Mouse (Mus musculus): ENCODE measurements around the gene Lamc2.

Gene Lamc2

DNA sequence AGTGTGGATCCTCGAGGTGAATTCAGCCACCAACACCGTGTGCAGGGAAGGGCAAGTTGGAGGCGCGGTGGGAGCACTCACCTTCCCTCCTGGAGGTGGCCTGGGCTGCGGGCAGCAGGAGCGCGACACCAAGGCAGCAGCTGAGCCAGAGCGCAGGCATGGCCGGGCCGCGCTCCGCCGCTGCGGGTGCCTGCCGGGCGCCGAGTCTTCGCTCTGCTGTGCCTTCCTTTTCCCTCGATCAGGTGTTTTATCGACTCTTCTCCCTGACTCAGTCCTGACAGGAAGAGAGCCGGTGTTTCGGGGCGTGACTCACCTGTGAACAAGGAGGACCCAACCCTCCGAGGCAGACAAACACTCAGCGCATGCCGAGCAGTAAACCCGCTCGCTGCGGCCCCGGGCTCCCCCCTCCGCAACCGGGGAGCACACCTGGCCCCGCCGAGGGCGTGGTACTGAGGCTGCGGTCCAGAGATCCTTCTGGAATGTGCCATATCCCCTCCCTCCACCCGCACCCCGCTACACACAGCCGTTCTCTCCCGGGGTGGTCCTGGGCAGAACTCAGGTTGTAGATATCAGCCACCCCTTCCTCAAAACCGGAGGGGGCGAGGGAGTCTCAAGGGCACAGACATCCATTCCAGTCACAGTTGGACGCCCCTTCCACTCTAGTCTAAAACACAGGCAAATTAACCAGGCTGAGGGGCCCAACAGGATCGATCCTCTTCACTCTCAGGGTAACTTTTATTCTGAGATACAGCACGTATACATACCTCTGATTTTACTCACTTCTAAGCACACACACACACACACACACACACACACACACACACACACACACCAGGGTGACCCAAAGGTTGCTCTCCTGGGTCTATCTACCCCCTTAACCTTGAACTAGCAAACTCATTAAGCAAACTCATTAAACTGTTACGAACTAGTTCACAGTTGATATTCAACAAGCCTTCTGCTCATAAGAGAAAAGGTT, at the start of gene Lamc2:
TSS of gene Lamc2 (minus strand) at position 620 of the 976 bp plus-strand sequence.
- peak; percentile 46 for DNase-seq

DNA sequence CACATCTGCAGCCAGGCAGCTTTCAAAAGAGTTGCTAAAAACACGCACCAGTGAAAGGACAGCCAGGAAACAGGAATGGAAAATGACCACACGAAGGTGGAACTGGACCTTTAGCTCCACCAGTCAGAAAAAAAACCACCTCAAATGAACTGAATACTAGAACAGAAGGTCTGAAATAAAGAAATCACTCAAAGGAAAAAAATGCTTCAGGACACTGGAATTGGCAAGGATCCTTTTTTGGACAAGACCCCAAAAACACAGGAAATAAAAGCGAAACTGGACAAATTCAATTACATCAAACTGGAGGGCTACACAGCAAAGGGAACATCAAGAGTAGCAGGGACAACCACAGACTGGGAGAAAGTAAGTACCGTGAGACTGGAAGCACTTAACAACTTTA, 49.3 kb upstream of the Lamc2 start:
- no peak for DNase-seq

DNA sequence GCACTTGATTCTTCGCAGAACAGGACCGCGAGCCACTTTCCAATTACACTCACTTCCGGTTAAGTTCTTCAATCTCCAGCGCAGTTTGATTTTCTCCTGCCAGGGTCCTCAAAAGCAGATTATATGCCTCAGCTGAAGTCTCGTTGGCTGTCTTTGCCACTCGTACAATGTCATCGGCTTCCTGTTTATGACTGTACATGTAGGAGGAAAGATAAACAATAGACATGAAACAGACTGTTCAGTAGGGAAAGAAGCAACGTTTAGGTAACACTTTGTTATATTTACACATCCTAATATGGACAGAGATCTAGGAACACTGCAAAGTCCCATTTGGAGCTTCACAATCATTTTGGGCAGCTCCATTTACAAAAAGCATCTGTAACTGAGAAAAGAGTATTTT, 45.4 kb upstream of the Lamc2 start:
- no peak for DNase-seq

DNA sequence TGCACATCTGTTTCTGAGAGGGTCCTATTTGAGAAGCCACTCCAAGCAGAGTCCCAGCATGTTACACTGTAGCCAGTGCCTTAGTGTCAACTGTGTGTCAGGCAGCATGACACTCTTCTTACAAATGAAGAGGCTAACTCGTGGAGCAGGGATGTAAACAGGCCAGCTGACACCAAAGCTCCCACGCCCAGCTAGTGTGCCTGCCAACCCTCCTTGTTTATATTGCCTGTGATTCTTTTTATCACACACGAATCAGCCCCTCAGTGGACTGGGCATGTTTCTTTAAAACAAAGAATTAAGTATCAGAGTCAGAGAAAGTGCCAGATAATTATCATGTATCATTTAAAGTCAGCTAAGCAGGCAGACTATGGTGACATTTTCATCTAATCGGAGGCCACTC, 41.7 kb upstream of the Lamc2 start:
- no peak for DNase-seq

DNA sequence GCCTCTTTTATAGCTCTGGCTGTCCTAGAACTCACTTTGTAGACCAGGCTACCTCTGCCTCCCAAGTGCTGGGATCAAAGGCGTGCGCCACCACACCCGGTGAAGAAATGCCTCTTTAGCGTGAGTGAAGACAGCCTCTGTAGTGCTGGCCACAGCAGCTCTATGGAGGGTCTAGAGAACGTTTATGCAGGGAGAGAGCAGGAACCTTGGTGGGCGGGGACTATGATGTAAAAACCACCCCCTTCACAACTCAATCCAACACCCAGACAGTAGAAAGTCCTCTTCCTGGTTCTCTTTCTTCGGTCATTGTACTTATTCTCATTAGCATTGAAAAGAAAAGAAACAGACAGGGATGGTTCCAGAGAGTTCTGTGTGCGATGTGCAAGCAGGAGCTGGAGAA, 40.8 kb upstream of the Lamc2 start:
- DNase-seq = no peak

DNA sequence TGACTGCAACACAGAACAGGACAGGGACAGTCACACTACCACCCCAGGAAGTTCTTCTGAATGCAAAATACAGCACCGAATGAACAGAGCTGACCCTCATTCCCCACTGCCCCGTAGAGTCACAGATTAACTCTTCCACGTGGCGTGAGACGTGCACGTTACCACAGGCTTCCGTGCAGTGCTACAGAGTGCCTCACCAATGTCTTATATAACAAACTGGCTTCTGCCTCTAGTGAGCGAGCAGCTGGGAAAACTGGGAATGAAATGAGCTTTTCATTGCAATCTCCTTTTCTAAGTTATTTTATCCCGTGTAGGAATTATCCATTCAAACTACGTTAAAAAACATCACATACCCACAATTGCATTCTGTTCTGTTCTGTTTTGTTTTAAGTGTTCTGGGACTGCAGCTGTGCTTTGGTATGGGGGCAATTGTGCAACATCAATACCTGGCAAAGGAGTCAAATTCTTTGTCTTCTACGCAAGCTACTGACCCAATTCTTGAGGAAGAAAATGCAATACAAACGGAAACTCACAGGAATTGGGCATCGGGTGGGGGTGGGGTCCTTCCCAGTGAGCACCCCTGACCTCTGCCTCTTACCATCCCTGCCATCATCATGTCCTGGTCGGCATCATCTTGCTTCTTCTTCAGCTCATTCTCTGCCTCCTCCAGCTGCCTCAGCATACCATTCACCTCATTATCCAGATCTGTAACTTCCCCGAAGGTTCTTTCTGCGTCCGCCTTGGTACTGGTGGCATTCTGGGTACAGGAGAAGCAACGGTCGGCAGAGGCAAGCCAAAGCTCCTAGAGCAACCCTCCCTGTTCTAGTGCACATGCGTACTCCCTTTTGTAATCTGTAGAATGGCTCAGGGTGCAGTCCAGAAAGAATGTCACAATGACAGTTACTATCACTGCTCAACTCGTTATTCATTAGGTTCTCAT, 39.8 kb upstream of the Lamc2 start:
- DNase-seq = peak; percentile 14

DNA sequence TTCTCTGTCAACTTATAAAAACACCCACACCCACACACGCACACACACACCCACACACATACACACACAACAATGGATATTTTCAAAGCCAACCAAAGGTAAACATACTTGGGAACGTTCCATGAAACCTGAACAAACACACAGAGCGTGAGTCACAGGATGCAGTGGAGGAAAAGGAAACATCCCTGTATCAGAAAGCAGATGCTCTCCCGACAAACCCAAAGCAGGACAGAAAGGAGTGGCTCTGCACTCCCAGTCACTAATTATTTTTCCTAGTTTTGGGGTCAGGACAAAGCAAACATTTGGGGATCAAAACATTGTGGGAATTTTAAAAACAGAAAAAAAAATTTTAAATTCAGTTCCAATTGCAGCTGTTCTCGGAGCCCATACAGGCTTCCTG, 38.1 kb upstream of the Lamc2 start:
- no peak for DNase-seq

DNA sequence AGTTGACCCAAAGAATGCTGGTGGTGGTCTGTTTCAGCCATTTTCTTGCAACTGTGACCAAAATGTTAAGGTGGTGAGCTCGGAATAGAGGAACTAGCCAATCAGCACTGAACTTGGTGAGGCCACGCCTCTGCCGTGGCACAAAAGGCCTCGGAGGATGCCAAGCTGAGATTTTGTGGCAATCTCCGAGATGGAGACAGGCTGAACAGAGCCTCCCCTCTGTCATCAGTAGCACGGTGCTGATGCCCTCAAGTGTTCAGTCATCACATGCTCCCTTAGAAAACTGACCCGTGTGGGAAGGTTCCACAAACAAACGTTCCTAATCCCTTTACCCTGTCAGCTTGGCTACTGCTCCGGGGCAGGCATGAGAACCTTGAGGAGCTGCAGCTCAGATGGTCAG, 33.1 kb upstream of the Lamc2 start:
- no peak for DNase-seq

DNA sequence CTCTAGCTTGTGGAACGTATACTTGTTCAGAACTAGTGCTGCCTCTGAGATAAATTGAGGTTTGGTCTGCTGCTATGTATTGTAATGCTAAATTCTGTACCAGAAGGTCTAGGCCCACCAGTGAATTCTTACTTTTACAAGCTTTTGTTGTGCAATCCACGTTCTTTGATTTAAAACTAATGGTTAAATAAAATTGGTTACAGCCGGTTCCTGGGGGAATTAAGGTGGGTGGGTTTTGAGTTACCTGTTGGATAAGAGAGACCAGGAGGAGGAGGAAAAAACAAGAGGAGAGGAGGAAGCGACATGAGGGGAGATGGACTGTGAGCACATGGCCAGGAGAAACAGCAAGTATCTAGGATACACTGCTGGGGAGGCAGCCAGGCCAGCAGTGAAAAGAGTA, 30.3 kb upstream of the Lamc2 start:
- no peak for DNase-seq

DNA sequence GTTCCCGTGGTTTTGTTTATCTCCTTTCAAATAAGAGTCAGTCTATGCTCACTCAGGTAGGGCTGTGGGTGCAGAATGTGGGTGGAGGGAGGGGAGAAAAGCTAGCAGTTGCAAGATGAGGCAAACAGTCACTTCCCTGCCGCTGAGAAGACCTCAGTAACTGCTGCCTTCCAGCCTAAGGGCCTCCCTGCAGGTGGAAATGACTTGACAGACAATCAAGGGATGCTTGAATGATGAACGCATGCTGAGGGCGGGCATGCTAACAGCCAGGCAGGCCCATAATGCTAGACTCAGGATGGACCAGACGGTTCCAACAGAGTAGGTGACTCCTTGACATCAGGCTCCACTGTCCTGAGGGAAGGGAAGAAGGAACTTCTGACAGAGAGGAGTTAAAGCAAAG, 29.4 kb upstream of the Lamc2 start:
- DNase-seq = no peak

DNA sequence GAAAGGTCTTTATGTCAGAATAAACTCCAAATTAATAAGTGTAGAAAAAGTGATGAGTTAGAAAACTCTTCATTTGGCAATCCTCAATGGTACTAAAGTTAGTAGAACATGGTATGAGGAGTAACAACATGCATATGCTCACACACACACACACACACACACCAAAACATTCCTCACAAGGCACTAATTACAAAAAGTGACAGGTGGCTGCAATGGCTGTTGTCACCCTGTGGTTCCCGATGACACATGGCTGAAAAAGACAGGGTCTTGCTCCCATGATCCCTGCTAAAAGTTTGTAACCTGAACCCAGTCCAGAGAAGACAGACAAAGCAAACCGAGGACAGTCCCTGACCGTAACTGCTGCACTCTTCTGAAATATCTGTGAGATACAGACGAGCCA, 24.7 kb upstream of the Lamc2 start:
- no peak for DNase-seq

DNA sequence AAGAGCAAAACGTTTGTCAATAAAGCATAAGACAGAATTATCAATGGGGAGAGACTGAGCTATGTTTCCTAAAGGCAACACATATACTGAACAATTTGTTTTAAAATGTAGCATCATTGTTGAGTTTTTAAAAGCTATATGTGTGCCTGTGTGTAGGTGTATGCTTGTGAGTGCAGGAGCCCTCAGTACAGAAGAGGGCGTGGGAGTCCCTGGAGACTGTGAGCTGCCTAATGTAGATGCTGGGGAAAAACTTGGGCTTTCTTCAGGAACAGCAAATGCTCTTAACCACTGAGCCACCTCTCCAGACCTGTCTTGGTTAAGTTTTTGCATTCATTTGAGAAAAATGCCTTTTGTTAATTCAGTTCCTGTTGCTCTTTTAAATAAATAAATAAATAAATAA, 24.0 kb upstream of the Lamc2 start:
- DNase-seq = no peak

DNA sequence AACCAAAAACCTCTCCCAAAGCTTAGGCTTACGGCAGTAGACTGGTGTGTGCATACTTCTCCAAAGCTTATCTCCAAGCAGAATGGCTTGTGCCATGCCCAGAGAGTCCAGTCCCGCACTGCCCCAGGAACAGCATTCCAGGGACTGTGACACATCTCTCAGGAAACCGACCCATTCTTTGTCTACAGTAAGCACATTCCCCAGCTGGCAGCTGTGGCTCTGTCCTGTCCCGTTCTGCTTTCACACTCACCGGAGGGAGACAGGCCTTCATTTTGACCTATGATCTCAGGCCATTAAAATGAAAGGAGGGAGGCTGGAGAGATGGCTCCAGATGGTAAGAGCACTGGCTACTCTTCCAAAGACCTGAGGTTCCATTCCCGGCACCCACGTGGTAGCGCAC, 15.9 kb upstream of the Lamc2 start:
- DNase-seq = no peak

DNA sequence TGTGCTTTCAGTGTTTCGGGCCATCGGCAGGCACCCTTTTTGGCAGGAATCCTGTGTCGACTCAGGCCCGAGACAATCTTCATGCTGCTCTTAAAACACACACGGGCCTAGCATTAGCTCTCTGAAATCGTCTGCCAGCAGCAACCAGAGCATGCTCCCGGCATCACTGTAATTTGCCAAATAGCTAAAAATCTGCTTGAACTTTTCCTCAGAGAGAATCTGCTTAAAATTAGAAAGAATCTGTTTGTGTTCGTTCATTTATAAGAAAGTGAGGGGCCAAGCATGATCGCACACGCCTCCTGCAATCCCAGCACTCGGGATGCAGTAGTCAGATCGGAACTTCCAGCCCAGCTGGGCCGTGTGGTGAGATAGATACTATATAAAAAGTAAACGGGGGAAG, 15.2 kb upstream of the Lamc2 start:
- DNase-seq = no peak

DNA sequence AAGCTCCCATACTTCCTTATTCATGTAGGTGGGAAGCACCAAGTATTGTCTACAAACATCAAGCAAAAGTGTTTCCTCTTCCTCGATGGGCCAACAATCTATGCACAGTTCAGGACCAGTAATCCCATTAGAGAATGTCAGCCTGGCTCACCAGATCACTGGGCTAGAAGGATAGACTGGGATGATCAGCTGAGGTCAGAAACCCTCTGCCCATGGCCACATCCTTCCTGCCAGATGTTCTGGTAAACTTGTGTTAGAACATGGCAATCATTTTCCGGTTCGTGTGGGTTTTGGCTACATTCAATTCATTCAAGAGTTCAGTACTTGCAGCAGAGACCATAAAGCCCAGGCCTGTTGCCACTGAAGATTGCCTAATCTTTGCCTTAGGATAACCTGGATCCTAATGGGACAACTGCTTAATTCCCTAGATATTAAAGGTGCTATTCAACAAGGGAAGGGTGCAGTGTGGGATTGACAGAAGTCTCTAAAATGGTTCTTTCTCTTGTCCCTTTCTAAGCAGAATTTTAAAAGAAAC, 11.1 kb upstream of the Lamc2 start:
- DNase-seq = no peak

DNA sequence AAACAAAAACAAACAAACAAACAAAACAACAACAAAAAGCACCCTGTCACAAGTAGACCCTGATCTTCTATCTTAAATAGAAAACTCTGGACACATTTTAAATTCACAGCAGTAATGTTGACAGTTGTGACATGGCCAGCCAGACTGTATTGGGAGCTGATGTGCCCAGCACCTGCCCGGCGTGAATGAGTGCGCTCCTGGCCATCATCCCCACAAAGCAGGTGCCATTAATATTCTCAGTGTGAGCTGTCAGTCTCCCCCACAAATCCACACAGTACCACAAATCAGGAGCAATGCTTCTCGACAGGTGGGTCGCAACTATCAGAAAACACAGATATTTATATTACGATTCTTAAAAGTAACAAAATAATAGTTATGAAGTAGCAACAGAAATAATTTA, 6.7 kb upstream of the Lamc2 start:
- DNase-seq = no peak

DNA sequence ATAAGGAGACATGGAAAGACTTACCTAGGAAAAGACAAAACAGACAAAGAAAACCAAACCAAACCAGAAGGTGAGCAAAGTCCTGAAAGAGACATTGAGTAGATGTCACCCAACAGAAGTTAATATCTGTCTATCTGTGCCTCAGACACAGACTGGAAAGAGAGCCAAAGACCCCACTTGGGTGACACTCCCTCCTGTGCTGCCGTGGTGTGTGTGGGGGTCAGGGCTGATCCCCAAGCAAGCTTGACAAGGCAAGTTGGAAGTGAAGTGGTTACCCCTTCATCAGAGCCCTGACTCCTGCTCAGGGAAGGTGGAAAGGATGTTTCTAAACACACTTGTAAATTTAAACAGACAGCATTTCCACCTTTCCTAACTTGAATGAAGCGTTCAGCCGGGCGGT, 6.1 kb upstream of the Lamc2 start:
- DNase-seq = no peak

DNA sequence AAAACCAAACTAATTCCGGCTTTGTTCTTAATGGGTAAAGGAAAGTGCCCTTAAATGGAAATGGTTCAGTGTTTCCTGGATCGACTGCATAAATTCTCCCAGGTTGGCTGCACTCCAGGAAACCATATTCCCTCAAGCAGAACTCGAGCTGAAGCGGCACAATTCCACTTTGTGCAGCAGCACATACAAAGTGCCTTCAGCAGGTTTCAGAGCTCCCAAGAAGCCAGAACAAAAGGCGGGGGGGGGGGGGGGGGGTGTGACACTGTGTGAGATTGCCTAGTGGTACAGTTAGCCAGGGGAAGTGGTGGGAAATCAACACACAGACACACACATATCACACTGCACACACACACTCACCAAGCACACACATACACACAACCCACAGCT, 5.7 kb upstream of the Lamc2 start:
- DNase-seq = peak; percentile 80

DNA sequence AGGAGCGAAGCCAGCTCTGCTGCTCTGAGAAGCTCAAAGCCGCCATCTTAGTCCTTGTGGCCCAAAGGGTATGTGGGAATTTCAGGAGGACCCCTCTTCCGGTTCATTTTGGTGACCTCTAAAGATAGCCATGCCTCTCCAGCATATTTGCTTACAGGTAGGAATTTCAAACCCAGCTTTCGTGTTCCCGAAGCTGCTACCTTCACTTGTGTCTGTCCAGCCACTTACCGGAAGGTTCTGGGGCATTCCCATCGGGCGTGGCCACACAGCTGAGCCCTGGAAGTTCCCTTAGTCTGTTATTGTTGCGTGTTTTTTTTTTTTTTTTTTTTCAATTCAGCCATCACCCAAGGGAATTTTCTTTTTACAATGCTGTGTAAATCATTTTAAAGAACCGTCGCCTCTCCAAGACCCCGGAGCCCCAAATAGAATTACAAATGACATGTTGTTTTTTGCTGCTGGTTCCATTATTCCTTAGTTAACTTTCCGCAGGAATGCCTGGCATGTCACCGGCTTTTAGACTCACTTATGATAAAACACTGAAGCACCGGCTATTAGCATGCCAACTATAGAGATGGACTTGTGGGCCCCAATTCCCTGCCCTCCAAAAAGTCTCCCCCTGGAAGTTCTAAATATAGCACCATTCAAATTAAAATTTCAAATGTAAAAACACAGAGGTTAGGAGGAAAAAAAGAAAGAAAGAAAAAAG, 5.1 kb upstream of the Lamc2 start:
- peak; percentile 40 for DNase-seq

DNA sequence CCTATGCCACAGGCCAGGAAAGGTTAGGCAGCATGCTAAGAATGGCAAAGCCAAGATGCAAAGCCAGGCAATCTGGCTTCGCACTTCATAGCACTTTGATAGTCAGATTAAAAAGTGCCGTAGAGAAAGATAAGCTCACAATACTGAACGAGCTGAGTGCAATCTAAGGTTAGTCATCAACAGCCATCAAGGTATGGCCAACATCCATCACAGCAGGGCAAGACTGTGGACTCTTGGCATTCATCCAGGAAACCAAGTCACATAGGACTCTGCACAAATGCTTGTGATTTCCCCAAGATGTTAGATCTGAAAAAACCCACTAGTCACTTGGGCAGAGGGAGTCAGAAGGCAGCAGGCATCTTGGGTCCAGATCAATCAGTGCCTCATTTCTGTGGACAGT, 1.8 kb upstream of the Lamc2 start:
- no peak for DNase-seq

DNA sequence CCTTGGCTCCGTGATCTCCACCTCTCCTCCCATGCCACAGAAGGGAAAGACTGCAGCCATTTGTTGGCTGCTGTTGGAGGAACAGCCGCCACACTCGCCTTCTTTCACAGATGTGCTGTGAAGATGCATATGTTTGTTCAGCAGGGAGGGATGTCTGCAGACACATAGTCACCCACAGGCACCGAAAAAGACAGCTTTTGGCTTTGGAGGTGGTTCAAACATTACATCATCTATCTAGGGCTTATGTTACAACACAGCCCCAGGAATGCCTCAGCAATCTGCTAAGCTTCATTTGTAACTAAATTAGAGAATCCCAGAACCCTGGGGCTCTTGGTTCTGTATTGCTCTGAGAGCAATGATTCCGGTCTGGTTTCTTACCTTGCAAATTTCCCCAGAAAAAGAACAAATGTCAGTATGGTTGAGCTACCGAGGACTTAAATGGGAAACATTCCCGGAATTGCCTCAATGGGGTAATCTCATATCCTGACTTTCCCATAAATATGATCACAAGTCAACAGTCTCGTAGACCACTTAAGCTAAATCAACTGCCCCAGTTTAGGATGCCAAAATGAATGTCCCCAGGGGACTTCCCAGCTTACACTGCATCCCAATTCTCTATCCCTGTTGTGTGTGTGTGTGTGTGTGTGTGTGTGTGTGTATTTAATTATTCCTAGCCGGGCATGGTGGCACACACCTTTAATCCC, 5.5 kb downstream of the Lamc2 start:
- no peak for DNase-seq

DNA sequence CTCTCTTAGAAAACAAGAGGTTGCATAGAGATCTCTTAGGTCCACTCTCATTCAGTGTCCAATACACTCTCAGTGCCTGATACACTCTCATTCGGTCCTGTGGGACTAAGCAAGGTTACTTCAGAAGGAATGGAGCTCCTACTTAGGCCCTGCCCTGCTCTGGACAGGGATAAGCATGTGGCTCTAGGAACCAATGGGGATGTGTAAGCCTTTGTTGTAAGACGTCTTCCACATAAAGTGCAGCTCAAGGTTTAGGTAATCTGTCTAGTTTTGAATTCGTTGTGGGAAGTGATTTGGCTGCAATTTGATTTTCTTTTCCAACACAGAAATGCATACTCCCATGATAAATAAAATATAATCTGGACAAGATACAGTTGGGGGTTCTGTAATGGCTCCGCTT, 6.1 kb downstream of the Lamc2 start:
- no peak for DNase-seq

Measured in kidney, adult 11 months (tissue).